Mouse (Mus musculus) heart, postnatal 36 days (tissue): ENCODE data around the gene Krt81. TPM values are rescaled to one million over a fixed set of nuclear protein-coding genes. Genes with fewer than 3 reads are reported as not detected.

Experiments used
- DNase-seq, 2 experiments: peaks; one replicate each; pipeline ENCODE4 v3.0.0; 2021 to 2022
- intact Hi-C: fragments of 180-260 bp; cut with DNase I; formaldehyde crosslinking; loops from one replicate; pipeline ENCODE4 v1.15.1; 2025
- total RNA-seq, 2 experiments: library from RNA; stranded (reverse); gene quantifications; 2 replicates each; pipeline ENCODE4 v1.2.3; 2021

The Krt81 gene
- total RNA-seq, result not detected

GRCm38 (mm10) chr15:101463651-101464050 is at the start of gene Krt81:
Krt81 (minus strand) TSS chr15:101463751.
- intact Hi-C loops, result no loop called here
- DNase-seq, result no peak

DNA sequence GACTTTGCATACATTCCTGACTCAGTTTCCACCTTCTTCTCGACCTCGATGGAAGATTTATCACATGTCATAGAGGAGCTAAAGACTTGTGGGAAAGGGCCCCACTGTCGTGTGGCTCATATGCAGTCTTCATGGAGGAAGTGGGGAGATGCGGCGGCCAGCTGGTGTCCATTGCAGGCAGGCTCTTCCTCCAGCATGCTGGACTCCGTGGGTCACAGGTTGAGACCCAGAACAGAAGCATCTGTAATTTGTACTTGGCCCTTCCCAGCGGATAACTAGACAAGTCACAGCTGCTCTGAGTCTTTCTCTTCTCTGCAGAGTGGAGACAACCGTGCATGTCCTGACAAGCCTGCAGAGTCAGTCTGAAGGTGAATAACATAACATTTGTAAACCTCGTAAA is 44.7 kb upstream of the Krt81 start:
- no peak for DNase-seq
- intact Hi-C loops, result no loop called here

DNA sequence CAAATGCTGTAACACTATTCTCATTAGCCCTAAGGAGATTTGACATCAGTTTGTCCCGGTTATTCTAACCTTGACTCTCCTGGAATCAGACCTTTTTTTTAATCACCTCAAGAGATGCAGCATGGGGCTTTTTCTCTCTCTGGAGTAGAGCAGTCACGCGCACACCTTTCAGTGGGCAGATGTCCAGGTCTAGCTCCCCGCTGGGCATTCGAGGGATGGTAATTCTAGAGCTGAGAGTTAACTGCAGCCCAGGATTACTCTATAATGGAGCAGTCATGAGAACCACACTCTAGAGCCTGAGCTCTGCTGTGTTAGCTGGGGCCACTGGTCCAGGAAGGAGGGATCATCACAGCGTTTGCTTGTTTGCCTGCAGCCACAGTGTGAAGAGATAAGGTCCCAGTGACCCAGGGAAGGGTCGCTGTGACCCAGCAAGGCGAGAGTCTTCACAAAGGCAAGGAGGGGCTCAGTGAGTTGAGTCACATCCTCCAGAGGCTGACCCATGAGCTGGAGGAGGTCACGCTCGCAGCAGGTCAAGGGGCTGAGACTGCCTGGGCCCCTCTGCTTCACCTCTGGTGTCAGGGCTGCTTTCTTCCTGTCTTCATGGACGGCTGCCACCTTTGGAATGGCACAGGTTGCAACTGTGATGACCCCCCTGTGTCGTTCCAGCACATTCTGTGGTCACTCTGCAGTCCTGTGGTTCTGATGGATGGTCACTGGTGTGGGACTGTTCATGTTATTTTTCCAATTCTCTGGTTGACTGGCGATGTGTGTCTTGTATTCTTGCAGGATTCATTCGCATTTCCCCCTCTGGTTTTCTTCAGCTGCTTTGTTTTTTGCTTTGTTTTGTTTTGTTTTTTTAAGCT is 43.6 kb upstream of the Krt81 start:
- intact Hi-C loops, result no loop called here
- no peak for DNase-seq

- intact Hi-C loops, result loop anchor here (1.0 kb wide), 1 partner anchor 158 kb away; no protein-coding TSS in a partner anchor
- peak; percentile 25 to 27 for DNase-seq
These were observed 33.6 kb upstream of the Krt81 start for GRCm38 (mm10) chr15:101497181-101497580.

- intact Hi-C loops, result no loop called here
- DNase-seq, result no peak
These were observed 31.7 kb upstream of the Krt81 start for GRCm38 (mm10) chr15:101495266-101495665.

DNA sequence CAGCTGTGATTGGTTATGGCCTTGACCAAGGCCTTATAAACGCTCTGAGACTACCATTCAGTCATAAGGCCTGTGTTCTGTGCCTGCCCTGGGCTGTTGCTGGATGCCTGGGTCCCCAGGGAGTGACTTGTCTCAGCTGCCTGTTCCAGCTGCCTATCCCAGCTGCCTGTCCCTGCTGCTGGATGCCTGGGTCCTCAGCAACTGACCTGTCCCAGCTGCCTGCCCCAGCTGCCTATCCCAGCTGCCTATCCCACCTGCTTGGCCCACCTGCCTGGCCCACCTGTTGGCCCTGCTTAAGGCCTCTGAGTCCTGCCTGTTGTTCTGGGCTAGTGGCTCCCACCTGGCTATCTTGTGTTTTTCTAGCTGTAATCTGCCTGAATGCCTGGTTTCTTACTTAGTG is 30.7 kb upstream of the Krt81 start:
- no peak for DNase-seq
- intact Hi-C loops, result no loop called here

- intact Hi-C loops, result no loop called here
These were observed 30.2 kb upstream of the Krt81 start for GRCm38 (mm10) chr15:101493713-101494112.

DNA sequence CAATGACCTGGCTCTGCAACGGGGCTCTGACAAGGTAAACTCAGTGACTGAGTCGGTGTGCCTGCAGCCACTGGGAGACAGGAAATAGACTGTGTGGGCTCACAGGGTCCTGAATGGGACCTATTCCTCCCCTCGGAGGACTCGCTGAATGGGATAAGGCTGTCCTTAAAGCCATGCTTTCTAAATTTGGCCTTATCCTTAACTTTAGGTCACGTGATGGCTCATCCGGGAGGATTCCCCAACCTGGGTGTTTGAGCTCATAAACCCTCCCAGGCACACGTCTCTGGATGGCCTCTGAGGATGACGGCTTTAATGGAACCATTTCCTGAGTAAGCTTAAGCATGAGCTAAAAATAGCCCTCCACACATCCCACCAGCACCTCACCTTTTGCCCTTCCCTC is 29.2 kb upstream of the Krt81 start:
- no peak for DNase-seq
- intact Hi-C loops, result no loop called here

More at GRCm38 (mm10) chr15:101493713-101494112, 30.2 kb upstream of the Krt81 start:
- DNase-seq, result no peak

GRCm38 (mm10) chr15:101491431-101491830 is 27.9 kb upstream of the Krt81 start, which contains the start of gene Krt83:
Krt83 (minus strand) TSS chr15:101491512.
- DNase-seq, result no peak
- intact Hi-C loops, result no loop called here

DNA sequence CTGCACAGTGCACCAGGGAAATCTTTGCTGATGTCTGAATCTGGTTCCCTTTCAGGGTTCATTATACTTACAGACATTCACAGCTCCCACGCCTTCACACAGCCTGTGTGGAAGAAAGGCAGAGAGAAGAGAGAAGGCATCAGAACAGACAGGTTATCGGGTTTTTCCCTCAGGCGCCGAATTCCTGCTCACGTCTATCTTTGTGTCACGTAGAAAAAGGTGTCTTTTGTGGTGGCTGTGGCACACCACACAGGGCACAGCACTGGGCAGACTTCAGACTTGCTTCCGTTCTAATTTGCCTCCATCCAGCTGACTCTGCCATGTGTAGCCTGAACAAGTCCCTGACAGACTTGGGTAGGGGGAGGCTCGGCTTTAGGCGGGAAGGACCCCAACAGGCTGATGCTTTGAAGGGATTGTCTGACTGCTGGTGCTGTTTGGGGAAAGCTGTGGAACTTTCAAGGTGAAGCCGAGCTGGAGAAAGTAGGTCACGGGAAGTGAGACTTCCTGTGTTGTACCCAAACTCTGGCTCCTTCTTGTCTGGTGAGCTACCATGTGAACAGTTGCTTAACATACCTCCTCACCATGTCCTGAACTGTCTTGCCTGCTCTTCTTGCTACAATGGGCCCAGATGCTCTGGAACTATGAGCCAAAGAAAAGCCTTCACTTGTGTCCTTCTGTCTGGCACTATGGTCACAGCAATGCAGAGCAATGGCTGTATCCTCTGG is 22.5 kb upstream of the Krt81 start:
- DNase-seq, result no peak
- intact Hi-C loops, result no loop called here

DNA sequence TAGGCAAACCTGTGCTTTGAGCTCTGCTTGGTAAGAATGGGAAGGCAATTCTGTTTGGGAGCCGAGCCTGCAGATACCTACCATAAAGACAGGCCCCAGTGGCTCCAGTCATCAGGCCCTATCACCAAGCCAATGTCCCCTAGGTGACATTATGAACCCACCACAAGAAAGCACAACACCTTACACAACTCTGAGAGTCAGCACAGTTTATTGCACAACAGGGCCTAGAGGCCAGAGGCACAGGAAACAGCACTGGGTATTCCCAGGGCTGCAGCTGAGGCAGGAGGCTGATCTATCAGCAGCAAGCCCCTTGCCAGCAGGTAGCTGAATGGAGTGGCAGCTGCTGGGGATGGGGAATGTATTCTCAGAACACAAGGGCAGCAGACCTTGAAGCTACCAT is 21.4 kb upstream of the Krt81 start:
- DNase-seq, result no peak

DNA sequence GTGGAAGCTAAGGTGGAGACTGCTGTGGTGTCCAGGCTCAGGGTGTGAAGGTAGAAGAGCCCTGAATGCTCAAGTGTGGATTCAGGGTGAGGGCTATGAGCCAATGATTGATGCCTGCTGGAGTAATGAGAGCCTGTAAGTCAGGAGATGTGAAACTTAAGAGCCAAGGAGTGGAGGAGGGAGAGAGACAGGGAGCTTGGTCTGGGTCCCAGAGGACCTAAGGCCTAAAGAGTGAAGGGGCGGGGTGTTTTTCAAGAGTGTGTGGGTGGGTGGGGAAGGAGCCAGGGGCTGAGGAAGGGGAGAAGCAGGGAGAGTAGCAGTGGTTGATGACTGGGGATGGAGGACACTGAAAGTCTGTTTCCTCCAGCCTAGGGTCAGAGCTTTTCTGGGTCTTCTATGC is 20.1 kb upstream of the Krt81 start:
- intact Hi-C loops, result no loop called here
- DNase-seq, result no peak

More for the DNA sequence above, 21.4 kb upstream of the Krt81 start:
- intact Hi-C loops, result no loop called here

DNA sequence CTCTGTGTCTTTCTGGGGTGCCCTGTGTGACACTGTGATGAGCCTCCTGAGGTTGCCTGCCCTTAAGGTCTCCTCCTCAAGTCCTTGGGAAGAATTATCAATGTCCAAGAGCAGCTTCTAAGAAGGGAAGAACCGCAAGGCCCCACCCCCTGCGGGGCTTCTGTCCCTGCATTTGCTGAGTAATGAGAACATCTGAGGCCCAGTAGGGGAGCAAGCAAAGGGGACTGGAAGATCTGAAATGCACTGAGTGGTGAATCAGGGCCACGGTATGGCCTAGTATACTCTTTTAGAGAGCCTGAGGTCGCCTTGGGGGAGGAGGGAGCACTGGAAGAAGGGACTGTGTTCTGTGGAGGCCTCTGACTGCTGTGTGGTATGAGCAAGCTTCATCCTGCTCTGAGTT is 18.5 kb upstream of the Krt81 start:
- intact Hi-C loops, result no loop called here

GRCm38 (mm10) chr15:101479666-101480060 is 16.1 kb upstream of the Krt81 start:
- no peak for DNase-seq
- intact Hi-C loops, result no loop called here

More for the DNA sequence above, 18.5 kb upstream of the Krt81 start:
- no peak for DNase-seq

DNA sequence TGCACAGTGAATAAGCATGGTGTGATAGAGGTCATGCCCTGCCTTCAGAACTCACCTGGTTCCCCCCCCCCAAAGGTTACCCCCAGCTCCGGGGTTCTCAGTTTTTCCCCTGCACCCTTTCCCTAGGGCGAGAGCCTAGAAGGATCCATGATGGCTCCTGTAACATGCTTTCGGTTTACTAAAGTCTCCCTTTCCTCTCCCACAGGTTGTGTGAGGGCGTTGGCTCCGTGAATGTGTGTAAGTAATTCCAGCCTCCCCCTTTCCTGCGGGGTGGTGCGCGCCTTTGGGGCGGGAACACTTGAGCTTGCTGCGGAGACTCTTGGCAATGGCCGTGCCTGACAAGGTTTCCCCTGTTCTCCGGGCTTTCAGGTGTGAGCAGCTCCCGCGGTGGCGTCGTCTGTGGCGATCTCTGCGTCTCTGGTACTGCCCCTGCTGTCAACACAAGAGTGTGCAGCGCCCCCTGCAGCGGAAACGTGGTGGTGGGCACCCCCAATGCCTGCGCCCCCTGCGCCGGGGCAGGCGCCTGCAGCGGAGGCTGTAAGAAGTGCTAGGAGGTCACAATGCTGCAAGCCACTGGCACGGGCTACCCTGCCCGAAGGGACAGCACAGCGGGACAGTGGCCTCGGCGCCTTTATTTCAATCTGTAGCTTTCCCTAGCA is 15.6 kb upstream of the Krt81 start:
- intact Hi-C loops, result no loop called here
- DNase-seq, result peak; percentile 17 to 38

DNA sequence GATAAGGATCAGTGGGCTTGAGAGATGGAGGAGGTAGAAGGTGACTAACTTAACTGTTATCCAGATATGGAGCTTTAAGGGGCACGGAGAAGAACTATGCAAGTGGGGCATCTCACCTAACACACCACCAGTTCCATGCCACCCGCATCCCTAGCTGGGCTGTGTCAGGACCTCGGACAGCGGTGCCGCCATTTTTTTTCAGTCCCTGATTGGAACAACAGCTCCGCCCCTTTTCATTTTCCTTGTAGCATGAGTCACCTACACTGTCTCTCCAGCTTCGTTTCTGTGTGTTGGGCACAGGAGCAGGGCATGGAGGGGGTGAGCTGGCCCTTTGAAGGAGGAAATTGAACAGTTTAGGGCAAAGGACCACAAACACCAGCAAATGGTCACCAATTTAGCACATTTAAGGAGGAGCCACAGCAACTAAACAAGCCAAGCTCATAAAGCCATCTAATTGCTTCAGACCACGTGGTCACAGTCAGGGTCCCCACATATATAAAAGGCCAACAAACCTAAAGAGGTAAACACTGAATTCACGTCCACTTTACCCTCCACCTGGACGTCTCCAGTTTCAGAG is 9.5 kb upstream of the Krt81 start, which contains the start of gene Krt86:
TSS of gene Krt86 (plus strand) at position 527 of the 577 bp plus-strand sequence.
- DNase-seq, result peak in 1 of 2 experiments; percentile 14
- intact Hi-C loops, result no loop called here

DNA sequence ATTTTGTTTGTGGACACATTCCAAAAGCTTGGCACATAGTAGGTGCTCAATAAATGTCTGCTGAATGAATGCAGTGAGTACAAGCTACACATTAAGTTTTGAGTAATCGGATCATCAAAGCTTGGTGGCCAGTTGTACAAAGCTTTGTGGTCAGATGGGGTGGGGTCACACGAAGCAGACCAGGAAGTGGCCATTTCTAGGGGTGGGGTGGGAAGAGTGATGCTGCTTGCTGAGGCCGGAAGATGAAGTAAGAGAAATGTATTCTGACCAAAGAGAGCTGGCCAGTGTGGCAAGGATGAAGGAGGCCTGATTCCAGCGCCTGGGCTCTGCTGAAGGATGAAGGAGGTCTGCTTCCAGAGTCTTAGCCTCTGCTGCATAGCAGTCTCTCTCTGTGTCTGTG is 5.5 kb upstream of the Krt81 start:
- intact Hi-C loops, result no loop called here
- no peak for DNase-seq

- no peak for DNase-seq
- intact Hi-C loops, result no loop called here
These were observed 4.3 kb downstream of the Krt81 start for GRCm38 (mm10) chr15:101459283-101459682.

- intact Hi-C loops, result no loop called here
These were observed 5.1 kb downstream of the Krt81 start for GRCm38 (mm10) chr15:101458361-101458930.

DNA sequence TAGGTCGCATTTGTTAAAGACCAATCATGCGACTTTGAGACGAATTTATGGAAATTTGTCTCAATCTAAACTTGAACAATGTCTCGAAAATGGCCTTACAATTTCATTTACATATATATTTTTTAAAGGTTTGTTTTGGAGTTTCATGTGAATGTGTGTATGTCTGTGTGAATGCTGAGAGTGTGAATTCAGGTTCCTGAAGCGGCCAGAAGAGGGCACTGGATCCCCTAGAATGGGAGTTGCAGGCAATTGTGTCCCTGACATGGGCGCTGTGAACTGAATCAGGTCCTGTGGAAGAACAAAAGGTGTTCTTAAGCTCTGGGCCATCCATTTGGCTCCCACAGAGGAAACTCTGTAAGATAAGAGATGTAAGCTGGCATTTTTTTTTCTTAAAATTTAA is 7.7 kb downstream of the Krt81 start:
- intact Hi-C loops, result no loop called here
- DNase-seq, result no peak

More at GRCm38 (mm10) chr15:101458361-101458930, 5.1 kb downstream of the Krt81 start:
- peak; percentile 12 to 14 for DNase-seq
